In the genomic region with DNA sequence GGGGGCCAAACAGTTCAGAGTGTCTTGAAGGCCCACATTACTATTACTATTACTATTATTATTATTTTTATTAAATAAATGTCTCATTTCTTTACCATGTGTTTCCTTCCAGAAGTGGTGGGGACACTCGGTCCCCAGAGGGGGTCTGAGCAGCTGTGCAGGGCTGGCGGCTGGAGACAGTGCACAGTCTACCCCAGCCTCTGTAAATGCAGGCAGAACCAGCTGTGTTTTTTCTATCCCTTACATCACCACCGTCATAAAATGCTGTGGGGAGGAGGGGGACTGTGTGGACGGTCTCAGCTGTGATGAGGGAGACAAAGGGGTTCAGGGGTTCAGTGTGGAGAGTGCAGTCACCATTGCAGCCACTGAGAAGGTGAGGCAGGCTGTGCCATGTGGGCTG, we compare ENCODE assay signal across 17 mouse cellular contexts. TPM values are rescaled to one million over a fixed set of nuclear protein-coding genes. Genes with fewer than 3 reads are reported as not detected.
DNase-seq lines count a peak whose midpoint lies in the region; ATAC-seq lines count a peak whose summit lies in the region.
"Had no signal": no experiment of that assay in that cellular context is flagged by ENCODE, and none has a peak within 500 bp of the region (broad histone marks: within the 10 kb centered on the region; RNA-seq: fewer than 3 reads in every experiment).

No protein-coding gene starts in this region.

- H3K4me3 ChIP-seq in intestine, embryonic 15.5 days (replicated peaks) = no peak overlapping the region
- H3K4me3 ChIP-seq in limb, embryonic 13.5 days = no peak overlapping the region
- H3K4me3 ChIP-seq: heart, embryonic 15.5 days; liver, embryonic 15.5 days had no signal

- no peaks in the 10 kb centered on the region for H3K36me3 ChIP-seq in intestine, embryonic 15.5 days
- no peaks in the 10 kb centered on the region for H3K36me3 ChIP-seq in limb, embryonic 13.5 days
- H3K36me3 ChIP-seq: heart, embryonic 15.5 days; liver, embryonic 15.5 days had no signal

- no peak overlapping the region for H3K27ac ChIP-seq in intestine, embryonic 15.5 days
- peak overlapping the region; percentile 29; the same call in 1 of the 2 replicates for H3K27ac ChIP-seq in limb, embryonic 13.5 days
- H3K27ac ChIP-seq: heart, embryonic 15.5 days; hindbrain, postnatal 0 days; liver, embryonic 15.5 days had no signal

- H3K9ac ChIP-seq in intestine, embryonic 15.5 days = no peak overlapping the region
- H3K9ac ChIP-seq in limb, embryonic 13.5 days = no peak overlapping the region
- H3K9ac ChIP-seq: heart, embryonic 15.5 days; liver, embryonic 15.5 days had no signal

- peaks cover 4% of the 10 kb centered on the region; the same call in 1 of the 2 replicates for H3K4me1 ChIP-seq in intestine, embryonic 15.5 days (replicated peaks)
- H3K4me1 ChIP-seq in limb, embryonic 13.5 days = peaks cover 55% of the 10 kb centered on the region
- H3K4me1 ChIP-seq: liver, embryonic 15.5 days had no signal

- 24% methylated on average over 4 of the region's 4 CpGs for WGBS in intestine, embryonic 15.5 days
- WGBS in limb, embryonic 13.5 days = 17% methylated on average over 4 of the region's 4 CpGs

- DNase-seq in heart, postnatal 10 days = peak; percentile 26 to 38
- DNase-seq in heart, adult 18-20 months = no peak
- peak; percentile 51 for DNase-seq in kidney, postnatal 10 days
- no peak for DNase-seq in kidney, adult 8-10 months
- no peak for DNase-seq in liver
- DNase-seq: embryo, embryonic 11 days; gastrocnemius, postnatal 14 days had no signal

- H3K27me3 ChIP-seq in intestine, embryonic 15.5 days (replicated peaks) = no peaks in the 10 kb centered on the region
- H3K27me3 ChIP-seq in limb, embryonic 13.5 days = no peaks in the 10 kb centered on the region
- H3K27me3 ChIP-seq: heart, embryonic 15.5 days; liver, embryonic 15.5 days had no signal

- peak; percentile 53; the same call in 1 of the 2 replicates for ATAC-seq in intestine, embryonic 15.5 days
- peak; percentile 79 for ATAC-seq in limb, embryonic 13.5 days (ENCODE audit: low FRiP score, low read depth)
- ATAC-seq: hindbrain, postnatal 0 days had no signal

- H3K9me3 ChIP-seq in intestine, embryonic 15.5 days = no peaks in the 10 kb centered on the region
- H3K9me3 ChIP-seq in limb, embryonic 13.5 days = no peaks in the 10 kb centered on the region
- H3K9me3 ChIP-seq: heart, embryonic 15.5 days; liver, embryonic 15.5 days had no signal

- intact Hi-C loops in heart, postnatal 10 days (cut with DNase I) = no loop called here

- no peak overlapping the region for H3K4me2 ChIP-seq in intestine, embryonic 15.5 days (replicated peaks)
- H3K4me2 ChIP-seq in limb, embryonic 13.5 days (replicated peaks) = no peak overlapping the region
- H3K4me2 ChIP-seq: heart, embryonic 15.5 days; liver, embryonic 15.5 days had no signal

RNA-seq across cellular contexts. Expression of a gene that starts 26.0 kb away (rescaled TPM):
- total RNA-seq in heart, postnatal 10 days (2021) = not detected
- total RNA-seq in heart, adult 18-20 months (2021) = not detected
- polyA plus RNA-seq in intestine, embryonic 15.5 days (2015; fragmentation: Nextera tagmentation; extraction: Ambion mirVana) = not detected in 2 replicates
- not detected in 2 replicates for polyA plus RNA-seq in limb, embryonic 13.5 days (2015; fragmentation: Nextera tagmentation; extraction: Ambion mirVana)
- total RNA-seq: ES-E14; gastrocnemius, postnatal 14 days; hindbrain, postnatal 0 days; layer of hippocampus, adult 8-10 months; left cerebral cortex, postnatal 10 days had no signal
- polyA plus RNA-seq: frontal cortex, adult 2 months; heart, embryonic 15.5 days; hindbrain, postnatal 0 days; liver, embryonic 15.5 days; urinary bladder, adult 2 months had no signal

Comparison
In these comparisons a context has a peak if more than half of its experiments do, and no peak if none do; other contexts are left out.
1. DNase-seq: peak in heart, postnatal 10 days (2 of 2) and kidney, postnatal 10 days (single experiment); none in heart, adult 18-20 months (0 of 2), kidney, adult 8-10 months (0 of 2) and liver (single experiment).